Mouse (Mus musculus) neural tube, embryonic 13.5 days (tissue): ENCODE data around the gene Klk6. TPM values are rescaled to one million over a fixed set of nuclear protein-coding genes. Genes with fewer than 3 reads are reported as not detected.

ENCODE experiments used
- ATAC-seq: fragments of 200-750 bp; cut with Nextera tagmentation; 2 replicates; pipeline ENCODE4 v1.8.0; 2017; ENCODE audit warnings: low read depth, mild to moderate bottlenecking, moderate TSS enrichment, moderate library complexity
- H3K27ac ChIP-seq: fragments of 300-500 bp; sonication (generic); replicated peaks from 2 replicates; pipeline ENCODE4 v1.5.1; 2015; ENCODE audit warnings: moderate library complexity, mild to moderate bottlenecking, inconsistent platforms
- H3K27me3 ChIP-seq: fragments of 300-500 bp; sonication (generic); 2 replicates; pipeline ENCODE4 v1.6.1; 2015; ENCODE audit warnings: mild to moderate bottlenecking, inconsistent platforms
- H3K36me3 ChIP-seq: fragments of 300-500 bp; sonication (generic); 2 replicates; pipeline ENCODE4 v1.6.1; 2015; ENCODE audit warnings: mild to moderate bottlenecking, inconsistent platforms
- H3K4me1 ChIP-seq: fragments of 300-500 bp; sonication (generic); replicated peaks from 2 replicates; pipeline ENCODE4 v1.6.1; 2015; ENCODE audit warnings: inconsistent platforms
- H3K4me2 ChIP-seq: fragments of 300-500 bp; sonication (generic); 2 replicates; pipeline ENCODE4 v1.6.1; 2015; ENCODE audit warnings: inconsistent platforms, mild to moderate bottlenecking, moderate library complexity
- H3K4me3 ChIP-seq: fragments of 300-500 bp; sonication (generic); 2 replicates; pipeline ENCODE4 v1.5.1; 2015; ENCODE audit warnings: mild to moderate bottlenecking, inconsistent platforms
- H3K9ac ChIP-seq: fragments of 300-500 bp; sonication (generic); 2 replicates; pipeline ENCODE4 v1.6.1; 2015; ENCODE audit warnings: moderate library complexity, mild to moderate bottlenecking, inconsistent platforms
- H3K9me3 ChIP-seq: fragments of 300-500 bp; sonication (generic); 2 replicates; pipeline ENCODE4 v1.6.1; 2016; ENCODE audit warnings: inconsistent platforms
- WGBS: fragments of 180-500 bp; shearing (Covaris S2); methylation state at CpG from one replicate; pipeline ENCODE4 v1.1.7; 2015; 5-methylcytosine and 5-hydroxymethylcytosine counted together
- polyA plus RNA-seq: library from polyadenylated mRNA; unstranded; fragments of >200 nt; fragmentation: Nextera tagmentation; extraction: Ambion mirVana; gene quantifications from 2 replicates; pipeline ENCODE4 v1.2.1, GENCODE M21; 2015

Klk6 gene
- polyA plus RNA-seq, 1 experiment from 2014 or later, result not detected

DNA sequence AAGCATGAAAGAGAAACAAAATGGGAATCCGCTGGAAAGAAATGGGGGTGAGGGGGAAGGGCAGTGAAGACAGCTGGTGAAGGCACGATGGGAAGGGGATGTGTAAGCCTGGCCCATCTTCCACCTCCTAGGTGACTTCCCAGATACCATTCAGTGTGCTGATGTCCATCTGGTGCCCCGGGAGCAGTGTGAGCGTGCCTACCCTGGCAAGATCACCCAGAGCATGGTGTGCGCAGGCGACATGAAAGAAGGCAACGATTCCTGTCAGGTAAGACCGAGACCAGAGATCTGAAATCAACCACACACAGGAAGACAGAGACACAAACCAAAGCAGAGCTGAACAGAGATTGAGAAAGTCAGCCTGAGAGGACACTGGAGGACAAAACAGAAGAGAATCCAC lies 4.7 kb downstream of the Klk6 start:
- Histone ChIP-seq H3K4me3 (no peak overlapping the region), H3K27ac (no peak overlapping the region), H3K27me3 (no peaks in the 10 kb centered on the region), H3K4me1 (no peaks in the 10 kb centered on the region), H3K36me3 (no peaks in the 10 kb centered on the region), H3K4me2 (no peak overlapping the region), H3K9ac (no peak overlapping the region), H3K9me3 (no peaks in the 10 kb centered on the region)
- 92% methylated on average over 8 of the region's 8 CpGs for WGBS
- no peak for ATAC-seq

DNA sequence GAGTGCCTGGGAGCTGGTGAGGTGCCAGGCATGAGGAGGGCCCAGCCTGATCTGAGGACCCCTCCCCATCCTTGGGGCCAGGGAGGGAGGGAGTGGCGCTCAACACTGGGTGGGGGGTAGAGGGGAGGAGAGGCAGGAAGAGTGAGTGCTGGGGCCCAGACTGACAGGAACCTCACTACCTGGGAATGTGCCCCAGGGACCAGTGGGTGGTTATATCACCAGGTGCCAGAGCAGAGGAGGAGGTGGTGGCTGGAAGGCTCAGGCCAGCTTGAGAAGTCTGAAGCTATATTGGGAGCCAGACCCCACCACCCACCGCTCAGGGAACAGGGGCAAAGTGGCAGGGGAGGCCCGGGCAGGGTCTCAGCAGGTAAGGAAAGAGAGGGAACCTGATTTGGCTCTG lies 17.4 kb downstream of the Klk6 start, which contains the start of gene Klk5:
Klk5 (plus strand) TSS at position 271 of the 400 bp plus-strand sequence.
- WGBS, result 72% methylated on average over 3 of the region's 3 CpGs
- ATAC-seq, result no peak
- H3K9me3 ChIP-seq, result no peaks in the 10 kb centered on the region
- no peak within 1 kb of the TSS for H3K27ac ChIP-seq
- H3K9ac ChIP-seq, result no peak within 1 kb of the TSS
- no peak within 1 kb of the TSS for H3K4me3 ChIP-seq
- H3K4me2 ChIP-seq, result no peak within 1 kb of the TSS
- H3K27me3 ChIP-seq, result no peaks in the 10 kb centered on the region
- H3K4me1 ChIP-seq, result no peaks in the 10 kb centered on the region
- no peaks in the 10 kb centered on the region for H3K36me3 ChIP-seq

DNA sequence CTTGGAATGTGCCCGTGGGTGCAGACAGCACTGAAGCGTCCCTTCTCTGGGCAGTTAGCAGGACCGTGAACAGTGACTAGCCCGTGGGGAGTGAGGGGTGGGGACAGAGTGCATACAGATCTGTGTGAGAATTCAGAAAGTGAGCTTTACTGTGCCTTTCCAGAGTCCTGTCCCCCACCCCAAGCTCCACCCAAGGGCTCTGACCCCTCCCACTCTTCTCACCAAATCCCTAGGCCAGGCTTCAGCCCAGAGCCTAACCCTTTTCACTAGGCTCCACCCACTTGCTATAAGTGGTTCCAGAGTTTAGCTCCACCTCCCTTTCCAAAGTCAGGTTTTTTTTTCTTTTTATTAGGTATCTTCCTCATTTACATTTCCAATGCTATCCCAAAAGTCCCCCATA lies 19.5 kb downstream of the Klk6 start:
- Histone ChIP-seq H3K4me2 (no peak overlapping the region), H3K9me3 (no peaks in the 10 kb centered on the region), H3K27me3 (no peaks in the 10 kb centered on the region), H3K27ac (no peak overlapping the region), H3K36me3 (no peaks in the 10 kb centered on the region), H3K4me1 (no peaks in the 10 kb centered on the region), H3K9ac (no peak overlapping the region), H3K4me3 (no peak overlapping the region)
- 93% methylated on average over 4 of the region's 4 CpGs for WGBS
- ATAC-seq, result no peak

DNA sequence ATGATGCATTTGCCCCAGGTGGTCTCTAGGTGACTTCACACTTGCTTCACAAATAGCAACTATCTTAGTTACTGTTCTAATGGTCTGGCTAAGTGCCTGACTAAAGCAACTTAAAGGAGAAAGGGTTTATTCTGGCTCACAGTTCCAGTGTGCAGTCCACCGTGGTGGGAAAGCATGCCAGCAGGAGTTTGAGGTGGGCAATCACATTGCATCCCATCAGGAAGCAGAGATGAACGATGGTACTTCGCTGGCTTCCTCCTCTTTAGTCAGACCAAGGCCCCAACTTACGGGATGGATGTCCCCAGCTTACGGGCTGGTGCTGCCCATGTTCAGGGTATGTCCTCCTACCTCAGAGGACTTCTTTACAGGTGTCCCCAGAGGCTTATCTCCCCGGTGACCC lies 27.3 kb downstream of the Klk6 start:
- H3K4me2 ChIP-seq, result no peak overlapping the region
- no peak overlapping the region for H3K9ac ChIP-seq
- 90% methylated on average over 6 of the region's 6 CpGs for WGBS
- H3K9me3 ChIP-seq, result no peaks in the 10 kb centered on the region
- no peaks in the 10 kb centered on the region for H3K4me1 ChIP-seq
- H3K36me3 ChIP-seq, result no peaks in the 10 kb centered on the region
- H3K27me3 ChIP-seq, result no peaks in the 10 kb centered on the region
- ATAC-seq, result no peak
- no peak overlapping the region for H3K4me3 ChIP-seq
- H3K27ac ChIP-seq, result no peak overlapping the region

DNA sequence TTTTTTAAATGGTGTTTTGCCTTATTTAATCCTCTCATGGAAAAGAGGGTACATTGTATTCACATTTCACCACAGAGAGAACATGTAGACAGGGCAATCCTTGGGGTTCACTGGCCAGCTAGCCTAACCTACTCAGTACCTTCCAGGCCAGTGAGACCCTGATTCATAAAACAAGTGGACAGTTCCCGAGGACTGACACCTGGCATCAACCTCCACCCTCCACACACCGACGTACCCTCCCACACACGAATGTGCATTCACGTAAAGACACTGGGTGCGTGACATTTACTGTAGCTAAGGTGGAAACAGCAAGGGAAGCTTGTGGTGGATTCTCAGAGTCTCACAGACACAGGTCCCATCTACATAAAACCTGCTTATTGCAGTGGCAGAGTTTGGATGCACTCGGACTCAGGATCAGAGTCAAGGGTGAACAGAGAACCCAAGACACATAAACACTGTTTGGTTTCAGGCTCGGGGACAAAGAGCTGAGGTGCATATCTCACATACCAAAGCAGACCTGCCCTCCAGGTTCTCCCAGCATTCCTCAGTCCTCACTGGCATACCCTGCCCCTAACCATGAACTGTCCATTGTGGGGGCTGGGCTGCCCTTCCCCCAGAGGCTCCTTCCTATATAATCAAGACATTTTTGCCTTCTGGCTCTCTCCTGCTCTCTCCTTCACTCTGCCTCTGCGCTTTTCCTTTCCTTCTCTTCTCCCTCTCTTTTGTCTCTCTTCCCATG lies 30.5 kb downstream of the Klk6 start:
- ATAC-seq, result no peak
- no peaks in the 10 kb centered on the region for H3K36me3 ChIP-seq
- no peak overlapping the region for H3K9ac ChIP-seq
- no peak overlapping the region for H3K4me2 ChIP-seq
- no peaks in the 10 kb centered on the region for H3K9me3 ChIP-seq
- H3K4me1 ChIP-seq, result no peaks in the 10 kb centered on the region
- no peak overlapping the region for H3K4me3 ChIP-seq
- WGBS, result 87% methylated on average over 9 of the region's 9 CpGs
- no peaks in the 10 kb centered on the region for H3K27me3 ChIP-seq
- no peak overlapping the region for H3K27ac ChIP-seq

DNA sequence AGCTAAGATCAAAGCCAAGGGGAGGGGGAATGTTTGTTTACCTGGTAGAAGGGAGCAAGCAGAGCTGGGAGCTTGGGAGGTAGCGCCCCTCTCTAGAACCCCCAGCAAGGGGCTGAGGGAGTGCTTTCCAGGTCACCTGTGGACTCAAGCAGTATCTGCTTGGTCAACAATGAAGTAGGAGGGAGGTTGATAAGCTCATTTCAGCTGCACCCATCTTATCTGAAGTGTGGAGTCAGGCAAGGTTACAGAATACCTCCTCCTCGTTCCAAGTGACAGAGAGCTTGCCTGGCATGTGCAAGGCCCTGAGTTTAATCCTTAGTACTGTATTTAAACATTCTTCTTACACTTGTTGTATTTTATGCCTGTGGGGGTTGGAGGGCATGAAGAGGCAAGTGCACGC lies 31.4 kb downstream of the Klk6 start:
- no peak for ATAC-seq
- WGBS, result 80% methylated on average over 3 of the region's 3 CpGs
- Histone ChIP-seq H3K27ac (no peak overlapping the region), H3K4me1 (no peaks in the 10 kb centered on the region), H3K36me3 (no peaks in the 10 kb centered on the region), H3K4me2 (no peak overlapping the region), H3K9me3 (no peaks in the 10 kb centered on the region), H3K9ac (no peak overlapping the region), H3K27me3 (no peaks in the 10 kb centered on the region), H3K4me3 (no peak overlapping the region)

DNA sequence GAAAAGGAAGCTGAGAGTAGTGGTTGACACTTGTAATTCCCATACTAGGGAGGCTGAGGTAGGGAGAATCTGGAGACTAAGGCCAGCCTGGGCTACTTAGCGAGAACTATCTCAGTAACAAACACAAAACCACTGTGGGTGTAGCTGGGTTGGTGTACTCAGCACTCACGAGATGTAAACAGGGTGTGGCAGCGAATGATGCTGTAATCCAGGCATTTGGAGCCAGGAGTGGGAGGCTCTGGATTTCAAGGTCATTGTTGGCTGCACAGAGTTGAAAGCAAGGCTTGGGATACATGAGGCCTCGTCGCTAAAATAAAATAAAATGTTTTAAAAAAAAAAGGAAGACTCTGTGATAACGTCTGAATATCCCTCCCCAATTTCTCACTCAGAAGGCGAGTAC lies 32.0 kb downstream of the Klk6 start:
- no peaks in the 10 kb centered on the region for H3K36me3 ChIP-seq
- H3K9ac ChIP-seq, result no peak overlapping the region
- ATAC-seq, result no peak
- H3K4me2 ChIP-seq, result no peak overlapping the region
- no peaks in the 10 kb centered on the region for H3K27me3 ChIP-seq
- H3K27ac ChIP-seq, result no peak overlapping the region
- 82% methylated on average over 7 of the region's 7 CpGs for WGBS
- H3K4me1 ChIP-seq, result no peaks in the 10 kb centered on the region
- H3K4me3 ChIP-seq, result no peak overlapping the region
- no peaks in the 10 kb centered on the region for H3K9me3 ChIP-seq

DNA sequence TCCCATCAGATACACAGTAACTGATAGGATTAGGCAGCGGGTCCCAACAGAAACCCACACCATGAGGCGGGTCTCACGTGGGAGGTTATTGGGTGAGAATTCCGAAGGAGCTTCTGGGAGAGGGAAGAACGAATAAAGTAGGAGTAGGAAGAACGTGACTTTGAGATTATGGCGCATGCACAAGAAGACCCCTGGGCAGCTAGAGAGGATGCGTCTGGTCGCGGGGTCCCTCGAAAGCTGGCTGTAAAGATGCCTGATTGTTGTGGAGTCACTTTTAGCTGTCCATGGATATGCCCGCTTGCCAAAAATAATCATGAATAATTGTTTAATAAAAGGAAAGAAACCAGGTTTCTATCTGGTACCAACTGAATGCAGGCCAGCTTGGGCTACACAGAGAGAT lies 33.2 kb downstream of the Klk6 start:
- Histone ChIP-seq H3K9me3 (no peaks in the 10 kb centered on the region), H3K4me2 (no peak overlapping the region), H3K4me3 (no peak overlapping the region), H3K27me3 (no peaks in the 10 kb centered on the region), H3K27ac (no peak overlapping the region), H3K36me3 (no peaks in the 10 kb centered on the region), H3K9ac (no peak overlapping the region), H3K4me1 (no peaks in the 10 kb centered on the region)
- WGBS, result 93% methylated on average over 12 of the region's 12 CpGs
- ATAC-seq, result no peak

DNA sequence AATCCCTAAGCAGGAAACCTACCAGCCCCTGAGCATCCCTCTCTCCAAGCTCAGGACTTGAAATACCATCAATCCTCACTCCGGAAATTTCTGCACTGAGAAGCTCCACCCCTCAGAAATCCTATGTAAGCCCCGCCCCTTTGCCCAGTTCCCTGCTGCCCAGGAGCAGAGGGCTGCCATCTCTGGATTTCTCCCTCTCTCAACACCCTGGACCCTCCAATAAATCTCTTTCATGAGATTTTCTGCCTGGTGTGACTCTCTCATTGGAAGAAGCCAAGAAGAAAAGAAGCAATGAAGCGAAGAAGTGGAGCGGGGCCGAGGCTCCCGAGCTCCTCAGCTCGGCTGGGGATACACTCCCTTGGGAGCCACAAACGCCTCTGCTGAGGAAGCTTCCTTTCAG lies 36.1 kb downstream of the Klk6 start:
- no peaks in the 10 kb centered on the region for H3K9me3 ChIP-seq
- 37% methylated on average over 8 of the region's 8 CpGs for WGBS

DNA sequence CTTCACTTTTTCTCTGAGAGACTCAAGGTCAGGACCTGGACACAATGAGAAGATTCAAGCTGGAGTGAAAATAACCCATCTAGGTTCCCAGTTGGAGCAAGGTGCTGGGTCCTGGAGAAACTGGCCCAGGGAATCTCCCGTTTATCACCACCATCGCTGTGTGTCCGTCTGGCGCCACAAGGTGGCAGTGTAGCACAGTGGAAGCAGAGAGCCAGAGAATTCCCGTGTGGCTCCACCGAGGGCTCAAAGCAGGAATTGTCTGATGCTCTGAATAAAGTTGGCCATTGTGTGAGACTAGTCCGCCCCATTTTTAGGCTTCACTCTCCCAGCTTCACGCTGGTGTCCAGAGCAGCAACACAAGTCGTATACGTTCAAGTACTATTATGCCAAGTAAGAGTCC lies 48.9 kb downstream of the Klk6 start:
- H3K9ac ChIP-seq, result no peak overlapping the region
- H3K4me2 ChIP-seq, result no peak overlapping the region
- peak; percentile 56; the same call in 1 of the 2 replicates for ATAC-seq
- H3K4me3 ChIP-seq, result no peak overlapping the region
- H3K27me3 ChIP-seq, result no peaks in the 10 kb centered on the region
- no peak overlapping the region for H3K27ac ChIP-seq
- H3K4me1 ChIP-seq, result peaks cover 10% of the 10 kb centered on the region
- 3% methylated on average over 10 of the region's 10 CpGs for WGBS
- H3K36me3 ChIP-seq, result no peaks in the 10 kb centered on the region
- H3K9me3 ChIP-seq, result no peaks in the 10 kb centered on the region

More for the DNA sequence above, 36.1 kb downstream of the Klk6 start:
- H3K4me3 ChIP-seq, result no peak overlapping the region
- ATAC-seq, result no peak
- no peaks in the 10 kb centered on the region for H3K4me1 ChIP-seq
- H3K36me3 ChIP-seq, result no peaks in the 10 kb centered on the region
- no peak overlapping the region for H3K9ac ChIP-seq
- H3K4me2 ChIP-seq, result no peak overlapping the region
- H3K27ac ChIP-seq, result no peak overlapping the region
- H3K27me3 ChIP-seq, result no peaks in the 10 kb centered on the region

DNA sequence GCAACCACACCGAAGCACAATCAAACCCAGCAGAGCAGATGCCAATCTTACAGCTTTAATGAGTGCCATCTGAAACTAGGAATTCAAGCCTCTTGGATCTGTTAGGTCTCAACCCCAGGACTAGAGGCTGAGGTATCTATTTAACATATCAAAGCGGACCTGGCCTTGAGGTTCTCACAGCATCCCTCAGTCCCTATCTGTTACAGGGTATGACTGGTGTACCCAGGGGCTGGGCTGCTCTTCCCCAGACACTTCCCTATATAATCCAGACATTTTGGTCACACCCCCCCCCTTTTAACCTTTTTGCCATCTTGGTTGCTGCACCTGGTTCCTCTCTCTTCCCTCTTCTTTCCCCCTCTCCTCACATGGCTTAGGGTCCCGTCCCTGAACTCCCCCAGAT lies 49.4 kb downstream of the Klk6 start:
- H3K36me3 ChIP-seq, result no peaks in the 10 kb centered on the region
- H3K27ac ChIP-seq, result no peak overlapping the region
- ATAC-seq, result peak; percentile 11; the same call in 1 of the 2 replicates
- peaks cover 10% of the 10 kb centered on the region for H3K4me1 ChIP-seq
- H3K27me3 ChIP-seq, result no peaks in the 10 kb centered on the region
- no peak overlapping the region for H3K4me2 ChIP-seq
- 75% methylated on average over 3 of the region's 3 CpGs for WGBS
- H3K9me3 ChIP-seq, result no peaks in the 10 kb centered on the region
- H3K9ac ChIP-seq, result no peak overlapping the region
- H3K4me3 ChIP-seq, result no peak overlapping the region

DNA sequence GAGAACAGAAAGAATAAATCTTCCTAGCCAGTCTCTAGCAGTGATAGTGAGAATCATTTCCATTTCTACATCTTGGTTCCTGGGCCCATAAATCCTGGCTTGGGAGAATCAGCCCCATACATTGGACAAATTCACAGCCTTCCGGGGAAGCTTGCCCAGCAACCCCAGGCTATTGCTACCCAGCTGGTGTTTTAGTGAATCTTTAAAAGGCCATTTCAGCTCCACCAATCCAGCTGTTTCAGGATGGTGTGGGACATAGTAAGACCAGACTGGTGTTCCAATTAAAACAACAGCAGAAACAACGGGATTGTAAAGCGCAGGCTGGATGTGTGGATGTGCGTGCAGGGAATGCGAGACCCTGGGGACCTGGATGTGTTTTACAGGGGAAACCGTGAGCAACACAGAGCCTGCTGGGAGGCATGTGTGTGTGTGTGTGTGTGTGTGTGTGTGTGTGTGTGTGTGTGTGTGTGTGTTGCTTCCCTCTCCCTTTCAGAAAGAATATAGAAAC lies 50.6 kb downstream of the Klk6 start:
- Histone ChIP-seq H3K4me2 (no peak overlapping the region), H3K9me3 (no peaks in the 10 kb centered on the region), H3K4me1 (peaks cover 10% of the 10 kb centered on the region), H3K27me3 (no peaks in the 10 kb centered on the region), H3K27ac (peak overlapping the region; percentile 35), H3K36me3 (no peaks in the 10 kb centered on the region), H3K9ac (no peak overlapping the region), H3K4me3 (no peak overlapping the region)
- 34% methylated on average over 6 of the region's 6 CpGs for WGBS
- peak; percentile 34; the same call in 1 of the 2 replicates for ATAC-seq

DNA sequence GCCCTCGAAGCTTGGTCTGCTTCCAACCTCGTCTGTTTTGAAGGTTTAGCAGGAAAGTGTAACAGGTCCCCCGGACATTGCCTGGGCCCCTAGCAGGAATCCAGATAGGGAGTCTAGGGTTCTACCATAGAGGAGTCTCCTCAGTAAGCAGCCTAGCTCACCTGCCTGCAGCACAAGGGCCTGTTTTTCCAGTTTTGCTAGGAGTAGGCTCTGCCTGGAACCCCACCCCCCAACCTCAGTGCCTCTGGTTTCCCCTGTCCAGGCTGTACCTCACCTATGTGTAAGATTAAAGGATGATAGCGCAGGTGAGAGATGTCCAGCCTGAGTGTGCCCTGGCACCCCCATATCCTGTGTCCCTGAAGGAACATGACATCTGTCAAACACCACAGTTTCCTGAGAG lies 52.1 kb downstream of the Klk6 start:
- no peak overlapping the region for H3K4me3 ChIP-seq
- no peaks in the 10 kb centered on the region; the same call in 1 of the 2 replicates for H3K27me3 ChIP-seq
- H3K9me3 ChIP-seq, result no peaks in the 10 kb centered on the region
- no peaks in the 10 kb centered on the region for H3K36me3 ChIP-seq
- H3K27ac ChIP-seq, result no peak overlapping the region
- no peak overlapping the region for H3K9ac ChIP-seq
- peaks cover 10% of the 10 kb centered on the region for H3K4me1 ChIP-seq
- 83% methylated on average over 4 of the region's 4 CpGs for WGBS
- no peak for ATAC-seq
- no peak overlapping the region for H3K4me2 ChIP-seq
